Mouse (Mus musculus): ENCODE results near the gene C1qtnf6.

C1qtnf6 gene

GRCm38 (mm10) chr15:78544561-78545001 lies 13.4 kb upstream of the C1qtnf6 start, which contains the start of gene Sstr3:
TSS of gene Sstr3 (minus strand) at chr15:78544685.
- no peak for DNase-seq (ENCODE audit: low spot score)

DNA sequence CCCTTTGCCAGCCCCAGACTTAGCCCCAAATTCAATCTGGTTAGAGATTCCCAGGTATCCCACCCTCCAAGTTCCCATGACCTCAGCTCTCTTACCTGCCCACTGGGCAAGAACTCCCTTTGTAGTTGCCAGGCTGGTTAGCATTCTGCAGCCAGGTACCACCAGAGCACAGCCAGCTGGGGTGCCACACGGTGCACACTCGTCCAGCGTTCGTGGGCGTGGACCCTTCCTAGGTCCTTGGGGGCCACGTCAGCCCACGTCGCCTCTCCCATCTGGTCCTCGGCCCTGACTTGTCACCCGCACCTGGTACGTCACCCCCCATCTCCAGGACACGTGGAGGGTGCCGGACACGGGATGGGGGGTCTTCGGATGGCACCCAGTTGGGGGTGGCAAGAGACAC lies 12.8 kb upstream of the C1qtnf6 start:
- DNase-seq (ENCODE audit: low spot score) = no peak

- no peak for DNase-seq (ENCODE audit: low spot score)
Observed at GRCm38 (mm10) chr15:78542767-78543303, 11.6 kb upstream of the C1qtnf6 start.

- no peak for DNase-seq (ENCODE audit: low spot score)
Observed at GRCm38 (mm10) chr15:78542098-78542766, 11.0 kb upstream of the C1qtnf6 start.

- DNase-seq (ENCODE audit: low spot score) = no peak
Observed at GRCm38 (mm10) chr15:78541606-78542005, 10.4 kb upstream of the C1qtnf6 start.

DNA sequence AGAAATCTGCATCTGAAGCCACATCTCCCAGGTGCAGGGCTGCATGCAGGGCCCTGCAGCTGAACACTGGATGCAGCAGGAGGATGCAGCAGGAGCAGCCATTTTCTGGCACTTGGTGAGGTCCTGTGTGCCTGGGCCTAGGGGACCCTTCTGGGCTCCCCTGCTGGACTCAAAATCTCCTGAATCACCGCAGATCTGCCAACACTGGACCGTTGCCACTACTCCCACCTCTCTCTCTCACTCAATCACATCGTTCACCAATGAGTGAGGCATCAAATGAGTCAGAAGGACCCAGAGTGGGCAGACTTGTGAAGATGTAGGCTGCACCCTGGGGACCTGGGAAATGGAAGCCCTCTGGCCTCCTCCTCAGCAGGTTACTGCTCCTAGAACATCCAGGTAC lies 9.8 kb upstream of the C1qtnf6 start:
- DNase-seq (ENCODE audit: low spot score) = no peak

- no peak for DNase-seq (ENCODE audit: low spot score)
Observed at GRCm38 (mm10) chr15:78535723-78536421, 4.7 kb upstream of the C1qtnf6 start.

- no peak for DNase-seq (ENCODE audit: low spot score)
Observed at GRCm38 (mm10) chr15:78533346-78533835, 2.2 kb upstream of the C1qtnf6 start.

DNA sequence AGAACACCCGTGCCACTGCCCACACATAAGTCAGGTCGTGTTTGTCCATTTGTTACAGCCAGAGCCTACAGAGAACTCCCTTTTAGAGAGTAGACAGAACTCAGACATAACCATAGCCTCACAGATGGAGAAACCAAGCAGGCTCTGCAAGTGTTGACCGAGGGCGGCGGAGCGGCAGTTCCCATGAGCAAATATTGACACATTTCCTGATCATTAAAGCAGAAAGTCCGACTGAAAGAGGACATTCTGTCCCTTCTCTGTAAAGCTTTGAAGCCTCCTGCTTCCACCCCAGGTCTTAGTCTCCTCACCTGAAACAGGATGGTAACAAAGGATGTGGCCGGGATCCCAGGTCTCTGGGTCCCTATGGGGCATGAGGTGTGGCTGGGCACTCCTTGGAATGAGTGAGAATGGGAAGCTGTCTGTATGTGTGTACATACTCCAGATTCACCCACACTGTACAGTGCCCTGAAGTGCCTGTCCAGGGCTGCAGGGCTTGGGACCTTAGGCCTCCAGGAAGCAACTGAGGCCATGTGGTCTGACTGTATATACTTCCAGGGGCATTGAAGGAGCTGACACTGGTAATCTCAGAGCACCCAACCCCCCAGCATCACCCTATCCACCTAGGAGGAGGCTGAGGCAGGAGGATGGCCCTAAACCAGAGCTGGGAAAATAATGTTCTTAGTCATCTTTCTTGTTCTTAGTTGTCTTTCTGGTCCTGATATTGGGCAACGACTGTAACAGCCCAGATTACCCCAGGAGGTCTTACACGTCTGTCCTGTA lies 1.5 kb upstream of the C1qtnf6 start:
- no peak for DNase-seq (ENCODE audit: low spot score)

DNA sequence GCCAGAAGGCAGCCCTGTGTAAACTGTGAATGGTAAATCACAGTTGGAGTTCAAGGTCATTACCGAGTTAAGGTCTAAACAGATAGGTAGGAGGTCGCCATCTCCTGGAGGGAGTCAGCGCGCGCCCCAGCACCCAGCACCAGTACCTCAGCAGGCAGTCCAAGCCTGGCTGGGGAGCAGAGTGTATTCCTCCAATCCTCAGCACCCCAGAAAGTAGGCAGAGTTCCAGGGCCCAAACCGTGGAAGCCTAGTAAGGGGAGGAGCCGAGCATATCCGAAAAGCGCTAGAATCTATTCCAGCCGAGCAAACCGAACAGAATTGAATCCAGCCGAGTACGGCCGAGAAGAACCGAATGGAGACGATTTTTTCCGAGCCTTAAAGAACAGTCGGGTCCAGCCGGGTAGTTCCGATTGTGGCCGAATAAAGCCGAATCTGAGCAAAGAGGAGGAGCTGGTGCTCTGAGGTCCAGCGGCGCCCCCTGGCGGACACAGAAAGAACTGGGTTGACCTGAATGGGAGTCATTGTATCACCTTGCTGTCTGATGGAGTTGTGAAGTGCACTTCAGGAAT lies 769 bp upstream of the C1qtnf6 start:
- peak; percentile 99 for DNase-seq (ENCODE audit: low spot score)

GRCm38 (mm10) chr15:78531451-78531720 lies 170 bp upstream of the C1qtnf6 start:
- DNase-seq (ENCODE audit: low spot score) = no peak

DNA sequence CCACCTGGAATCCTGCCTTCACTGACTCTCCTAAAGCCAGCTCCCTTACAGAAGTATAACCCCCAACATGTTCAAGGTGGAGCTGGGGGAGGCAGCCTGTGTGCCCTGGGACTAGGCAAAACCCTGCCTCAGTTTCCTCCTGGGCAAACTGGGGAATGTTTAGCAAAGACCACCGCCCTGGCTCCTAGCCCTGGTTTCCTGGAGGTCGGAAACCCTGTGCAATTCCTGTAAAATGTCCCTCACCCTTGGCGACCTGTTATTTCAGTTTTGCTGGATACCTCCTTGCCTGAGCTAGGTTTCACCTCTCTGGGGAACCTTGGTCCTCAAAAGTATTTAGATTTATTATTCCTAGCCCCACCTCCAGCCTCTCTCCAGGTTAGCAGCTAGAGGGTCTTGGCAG lies 1.1 kb downstream of the C1qtnf6 start:
- no peak for DNase-seq (ENCODE audit: low spot score)

GRCm38 (mm10) chr15:78529428-78529990 lies 1.7 kb downstream of the C1qtnf6 start:
- DNase-seq (ENCODE audit: low spot score) = peak; percentile 71

- DNase-seq (ENCODE audit: low spot score) = peak; percentile 22
Observed at GRCm38 (mm10) chr15:78528726-78529411, 2.3 kb downstream of the C1qtnf6 start.

DNA sequence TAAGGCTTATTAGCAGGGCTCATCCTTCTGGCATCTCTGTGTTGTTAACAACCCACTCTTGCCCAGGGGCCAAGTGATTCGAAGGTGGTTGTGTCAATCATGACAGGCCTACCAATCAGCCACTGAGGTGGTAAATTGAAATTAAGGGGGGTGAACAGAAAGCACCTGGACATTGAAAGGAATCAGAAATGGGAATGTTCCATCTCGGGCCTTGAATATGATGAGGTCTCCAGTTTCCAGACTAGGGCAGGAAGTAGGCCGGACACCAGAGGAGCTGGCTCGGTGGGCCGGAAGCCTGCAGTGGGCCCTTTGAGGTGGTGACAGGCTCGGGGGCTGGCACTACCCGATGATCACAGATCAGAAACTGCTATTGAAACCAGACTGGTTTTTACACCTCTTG lies 3.2 kb downstream of the C1qtnf6 start:
- DNase-seq (ENCODE audit: low spot score) = no peak

DNA sequence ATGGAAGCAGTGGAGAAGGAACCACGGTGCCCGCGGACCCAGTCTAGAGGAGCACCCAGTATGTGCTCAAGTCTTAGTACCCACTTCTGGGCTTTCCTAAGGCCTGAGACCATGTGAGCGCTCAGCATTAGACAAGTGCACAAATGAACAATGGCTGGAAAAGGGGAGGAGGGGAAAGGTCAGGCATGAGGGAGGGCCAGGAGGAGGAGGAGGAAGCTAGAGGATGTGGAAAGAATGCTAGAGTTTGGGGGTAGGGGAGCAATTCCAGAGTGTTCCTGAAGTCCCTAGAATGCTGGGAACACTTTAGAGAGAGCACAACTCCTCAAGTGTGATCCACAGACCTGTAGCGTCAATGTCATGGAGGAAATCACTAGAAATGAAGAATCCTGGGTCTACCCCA lies 7.1 kb downstream of the C1qtnf6 start:
- no peak for DNase-seq (ENCODE audit: low spot score)

GRCm38 (mm10) chr15:78521892-78522291 lies 9.3 kb downstream of the C1qtnf6 start:
- no peak for DNase-seq (ENCODE audit: low spot score)

GRCm38 (mm10) chr15:78521331-78521730 lies 9.9 kb downstream of the C1qtnf6 start:
- no peak for DNase-seq (ENCODE audit: low spot score)

GRCm38 (mm10) chr15:78520112-78520715 lies 11.0 kb downstream of the C1qtnf6 start:
- no peak for DNase-seq (ENCODE audit: low spot score)

DNA sequence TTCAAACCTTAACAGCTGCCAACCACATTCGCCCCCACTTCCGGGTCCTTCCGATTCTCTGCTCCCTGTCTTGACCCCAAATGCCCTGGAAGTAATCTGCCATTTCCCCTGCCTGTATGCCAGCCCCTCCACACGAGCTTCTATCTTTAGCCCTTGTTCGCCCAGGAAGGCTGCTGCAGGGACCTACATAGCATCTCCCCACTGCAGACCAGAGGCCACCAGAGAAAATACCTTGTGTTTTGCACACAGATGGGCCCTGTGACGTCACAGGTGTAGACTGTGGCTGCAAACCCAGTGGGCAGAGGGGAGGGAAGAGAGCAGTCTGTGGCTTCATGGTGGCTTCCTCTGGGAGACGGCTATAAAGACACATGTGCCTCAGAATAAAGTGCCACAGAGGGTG lies 13.0 kb downstream of the C1qtnf6 start:
- no peak for DNase-seq (ENCODE audit: low spot score)

DNA sequence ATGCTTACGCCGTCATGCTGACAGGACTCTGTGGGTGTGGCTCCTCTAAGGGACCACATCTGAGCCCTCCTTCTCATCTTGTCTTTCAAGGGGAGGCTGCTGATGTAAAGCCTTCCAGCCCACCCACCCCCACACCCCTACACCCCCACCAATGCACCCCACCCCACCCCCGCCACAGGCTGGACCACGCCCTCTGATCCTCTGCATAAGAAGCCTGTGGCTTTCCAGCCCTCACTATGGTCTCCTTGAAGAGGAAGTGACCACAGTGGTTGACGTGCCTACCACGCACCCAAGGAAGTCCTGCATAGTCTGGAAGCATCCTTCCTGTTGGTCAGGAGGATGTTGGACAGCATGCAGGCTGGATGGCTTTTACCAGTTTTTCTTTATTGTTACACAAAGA lies 15.5 kb downstream of the C1qtnf6 start:
- no peak for DNase-seq (ENCODE audit: low spot score)

Data from urinary bladder, postnatal 25 days (tissue).